Mouse (Mus musculus) thymus, postnatal 4 days (tissue): ENCODE results near the gene 4930402H24Rik.
A peak's percentile ranks its signal among the peaks of the same experiment; 100 is the strongest.

Experiments used
- DNase-seq: peaks from one replicate; pipeline ENCODE4 v3.0.0; 2021

Gene 4930402H24Rik

DNA sequence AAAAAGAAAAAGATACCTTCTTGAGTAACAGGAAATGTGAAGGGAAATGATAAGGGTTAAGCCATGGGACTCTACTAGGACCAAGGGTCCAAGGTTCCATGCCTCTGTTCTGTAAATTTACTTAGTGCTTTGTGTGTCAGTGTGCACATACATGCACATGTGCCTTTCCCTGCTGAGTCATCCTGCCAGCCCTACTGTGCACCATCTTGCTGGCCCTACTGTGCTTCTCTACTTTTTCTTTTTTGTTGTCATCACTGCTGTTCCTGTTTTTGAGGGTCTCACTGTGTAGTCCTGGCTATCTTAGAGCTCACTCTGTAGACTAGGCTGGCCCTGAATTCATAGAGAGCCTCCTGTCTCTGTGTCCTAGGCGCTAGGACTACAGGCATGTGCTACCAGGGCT, 178.5 kb downstream of the 4930402H24Rik start:
- DNase-seq, result no peak

- DNase-seq, result no peak
Measured at GRCm38 (mm10) chr2:130724369-130724768, 181.8 kb downstream of the 4930402H24Rik start.

GRCm38 (mm10) chr2:130717951-130718350, 188.3 kb downstream of the 4930402H24Rik start:
- DNase-seq, result no peak

DNA sequence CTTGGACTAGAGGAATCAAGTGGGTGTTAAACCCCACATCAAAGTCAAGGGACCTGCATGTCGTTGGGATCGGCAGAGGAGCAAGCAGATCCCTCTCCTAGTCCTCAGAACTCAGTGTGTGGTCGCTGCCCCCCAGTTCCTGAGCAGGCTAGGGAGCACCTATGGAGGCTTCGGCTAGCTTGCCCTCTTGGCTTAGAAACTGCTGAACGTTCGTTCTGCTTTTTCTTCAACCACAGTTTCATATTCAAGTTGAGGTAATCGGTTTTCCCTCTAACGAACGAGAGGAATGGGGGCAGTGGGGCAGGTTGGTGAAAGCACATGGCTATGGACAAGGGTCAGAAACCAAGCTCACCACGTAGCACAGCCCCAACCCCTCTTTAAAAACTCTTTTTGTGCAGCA, 199.1 kb downstream of the 4930402H24Rik start:
- no peak for DNase-seq

- DNase-seq, result no peak
Measured at GRCm38 (mm10) chr2:130706602-130707001, 199.6 kb downstream of the 4930402H24Rik start.

DNA sequence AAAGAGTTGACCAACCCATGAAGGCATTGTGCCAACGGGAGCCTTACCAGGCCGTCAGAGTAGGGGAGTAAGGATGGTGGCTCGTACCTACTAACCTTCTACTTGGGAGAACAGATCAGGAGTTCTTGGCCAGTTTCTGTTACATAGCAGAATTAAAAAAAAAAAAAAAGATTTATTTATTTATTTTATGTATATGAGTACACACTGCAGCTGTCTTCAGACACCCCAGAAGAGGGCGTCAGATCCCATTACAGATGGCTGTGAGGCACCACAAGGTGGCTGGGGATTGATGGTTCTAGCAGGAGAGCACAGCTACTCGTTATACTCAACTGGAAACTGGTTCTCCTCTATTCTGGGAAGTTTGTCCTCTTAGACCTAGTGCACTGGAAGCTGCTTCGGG, 201.0 kb downstream of the 4930402H24Rik start:
- no peak for DNase-seq

DNA sequence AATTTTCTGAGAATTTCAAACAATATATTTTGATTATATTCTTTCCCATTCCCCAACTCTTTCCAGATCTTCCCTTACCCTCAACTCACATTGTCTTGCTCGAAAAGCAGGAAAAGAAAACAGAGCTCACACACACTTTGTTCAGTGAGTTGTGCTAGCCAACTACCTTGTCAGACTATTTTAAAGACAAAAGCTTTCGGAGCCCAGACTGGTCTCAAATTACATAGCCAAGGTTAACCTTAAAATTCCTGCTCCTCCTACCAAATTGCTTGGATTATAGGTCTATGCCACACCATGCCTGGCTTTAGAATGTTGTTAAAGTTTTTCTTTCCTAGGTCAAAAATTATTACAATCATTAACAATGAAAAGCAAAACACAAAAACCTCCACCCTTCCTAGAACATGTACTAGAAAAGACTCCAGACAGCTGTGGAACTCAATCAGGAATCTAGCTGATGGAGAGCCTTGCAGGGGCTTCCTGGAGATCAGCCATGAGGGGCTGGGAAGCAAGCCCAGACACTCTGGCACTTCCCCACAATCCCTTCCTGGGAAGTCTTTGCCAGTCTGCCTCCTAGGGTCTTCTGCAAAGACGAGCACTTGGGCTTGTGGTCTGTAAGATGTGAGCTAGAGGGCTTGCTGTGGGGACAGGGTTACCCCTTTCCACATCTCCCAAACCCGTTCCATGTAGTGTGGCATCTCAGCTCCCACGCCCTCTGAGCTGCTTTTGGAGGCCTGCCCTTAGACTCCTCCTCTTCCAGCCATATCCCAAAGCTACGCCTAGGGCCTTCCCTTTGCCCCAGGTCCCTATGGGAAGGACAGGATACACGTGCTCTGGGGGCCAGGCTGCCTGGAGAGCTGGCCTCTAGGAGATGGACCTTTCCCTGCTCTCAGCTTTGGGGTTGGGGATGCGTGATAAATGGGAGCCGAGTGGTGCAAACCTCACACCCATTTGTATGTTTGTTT, 201.9 kb downstream of the 4930402H24Rik start:
- no peak for DNase-seq

- DNase-seq, result no peak
Measured at GRCm38 (mm10) chr2:130697821-130698266, 208.4 kb downstream of the 4930402H24Rik start.

DNA sequence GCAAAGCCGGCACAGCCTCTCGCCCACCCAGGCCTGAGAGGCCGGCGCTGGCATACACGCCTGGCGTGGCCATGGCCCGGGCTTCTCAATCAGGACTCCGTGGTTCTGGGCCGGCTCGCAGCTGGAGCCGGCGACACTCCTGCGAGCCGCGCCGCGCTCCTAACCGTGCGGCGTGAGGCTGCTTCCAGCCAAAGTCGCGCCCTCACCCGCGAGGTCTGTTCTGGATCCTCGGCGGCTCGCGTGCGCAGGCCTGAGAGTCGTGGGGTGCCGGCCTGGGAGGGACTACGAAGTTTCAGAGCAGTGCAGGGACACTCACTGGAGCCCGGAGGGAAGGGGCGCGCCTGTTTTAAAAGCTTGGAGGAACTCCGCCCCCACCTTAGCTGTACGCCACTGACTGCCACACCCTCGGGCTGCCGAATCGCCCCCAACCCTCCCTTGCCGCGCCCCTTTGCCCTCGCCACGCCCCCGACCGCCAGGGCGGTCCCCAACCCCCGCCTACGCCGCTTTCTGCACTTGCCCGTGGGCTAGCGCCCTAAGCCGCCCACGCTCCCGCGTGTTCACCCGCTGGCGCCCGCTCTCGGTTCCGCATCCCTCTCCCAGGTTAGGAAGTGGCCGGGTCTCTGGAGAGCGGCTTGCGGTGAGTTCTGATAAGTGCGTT, 208.9 kb downstream of the 4930402H24Rik start, which contains the start of gene Slc4a11:
TSS of gene Slc4a11 (minus strand) at position 367 of the 658 bp plus-strand sequence.
- peak; percentile 86 for DNase-seq

DNA sequence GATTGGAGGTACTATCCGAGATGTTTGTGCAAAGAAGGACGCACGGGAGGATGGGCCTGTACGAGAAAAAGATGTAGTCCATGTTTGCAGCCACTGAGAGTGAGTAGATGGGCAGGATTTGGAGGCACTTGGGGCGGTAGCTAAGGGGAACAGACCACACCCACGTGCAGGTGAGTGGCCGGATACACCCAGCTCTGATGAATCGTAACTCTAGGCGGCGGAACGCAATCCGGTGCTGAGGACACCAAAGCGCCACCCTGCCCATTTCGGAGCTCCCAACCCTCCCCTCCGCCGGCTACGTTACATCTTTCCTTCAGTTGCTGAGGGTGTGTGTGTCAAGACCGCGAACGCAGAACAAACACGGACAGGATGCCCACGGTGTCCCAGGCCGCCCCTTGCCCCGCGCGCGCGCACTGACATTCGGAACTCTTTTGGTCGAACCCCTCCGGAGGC, 209.5 kb downstream of the 4930402H24Rik start:
- peak; percentile 38 for DNase-seq

GRCm38 (mm10) chr2:130693563-130693962, 212.6 kb downstream of the 4930402H24Rik start:
- no peak for DNase-seq

GRCm38 (mm10) chr2:130689011-130689410, 217.2 kb downstream of the 4930402H24Rik start:
- no peak for DNase-seq

GRCm38 (mm10) chr2:130685426-130685825, 220.8 kb downstream of the 4930402H24Rik start:
- DNase-seq, result no peak

- no peak for DNase-seq
Measured at GRCm38 (mm10) chr2:130681531-130681930, 224.7 kb downstream of the 4930402H24Rik start.

GRCm38 (mm10) chr2:130679899-130680298, 226.3 kb downstream of the 4930402H24Rik start:
- DNase-seq, result no peak

- DNase-seq, result no peak
Measured at GRCm38 (mm10) chr2:130679154-130679553, 227.1 kb downstream of the 4930402H24Rik start.

- DNase-seq, result no peak
Measured at GRCm38 (mm10) chr2:130677211-130677610, 229.0 kb downstream of the 4930402H24Rik start.

DNA sequence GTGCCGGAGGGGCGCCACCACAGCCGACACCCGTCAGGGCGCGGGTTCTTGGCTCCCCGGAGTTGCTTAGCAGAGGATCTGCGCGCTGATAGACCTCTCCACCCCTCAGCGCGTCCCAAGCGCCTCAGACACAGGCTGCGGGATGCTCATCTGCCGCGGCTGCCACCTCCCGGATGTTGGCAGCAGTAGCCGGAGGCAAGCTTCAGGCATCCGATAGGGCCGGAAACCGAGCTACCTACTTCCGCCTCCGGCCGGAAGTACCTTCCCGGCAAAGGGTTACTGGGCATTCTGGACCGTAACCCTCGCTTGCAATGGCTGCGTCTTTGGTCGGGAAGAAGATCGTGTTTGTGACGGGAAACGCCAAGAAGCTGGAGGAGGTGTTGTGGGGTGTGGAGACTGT, 238.6 kb downstream of the 4930402H24Rik start, which contains the start of gene Itpa:
TSS of gene Itpa (plus strand) at position 52 of the 400 bp plus-strand sequence.
- DNase-seq, result peak; percentile 88

- peak; percentile 90 for DNase-seq
Measured at GRCm38 (mm10) chr2:130664102-130664701, 242.0 kb downstream of the 4930402H24Rik start, which contains the start of gene Ddrgk1. TSS of gene Ddrgk1 (minus strand) at chr2:130664659.

DNA sequence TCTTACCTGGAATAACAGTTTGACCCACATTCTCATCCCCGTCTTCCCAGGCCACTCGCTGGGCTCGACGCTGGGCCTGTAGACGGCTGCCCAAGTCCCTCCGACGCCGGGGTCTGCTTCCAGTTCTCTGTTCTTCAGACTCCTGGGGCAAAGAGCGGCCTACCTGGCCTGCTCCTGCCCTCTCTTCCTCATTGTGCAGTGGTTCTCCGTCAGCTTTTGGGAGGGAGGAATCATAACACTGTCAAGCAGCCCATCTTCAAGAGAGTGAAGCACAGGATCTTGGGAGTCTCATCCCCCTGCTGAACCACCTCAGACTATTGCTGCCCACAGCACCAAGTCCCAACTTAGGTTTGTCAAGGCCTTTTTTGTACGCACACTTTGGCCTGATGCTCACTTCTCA, 242.9 kb downstream of the 4930402H24Rik start:
- DNase-seq, result no peak

DNA sequence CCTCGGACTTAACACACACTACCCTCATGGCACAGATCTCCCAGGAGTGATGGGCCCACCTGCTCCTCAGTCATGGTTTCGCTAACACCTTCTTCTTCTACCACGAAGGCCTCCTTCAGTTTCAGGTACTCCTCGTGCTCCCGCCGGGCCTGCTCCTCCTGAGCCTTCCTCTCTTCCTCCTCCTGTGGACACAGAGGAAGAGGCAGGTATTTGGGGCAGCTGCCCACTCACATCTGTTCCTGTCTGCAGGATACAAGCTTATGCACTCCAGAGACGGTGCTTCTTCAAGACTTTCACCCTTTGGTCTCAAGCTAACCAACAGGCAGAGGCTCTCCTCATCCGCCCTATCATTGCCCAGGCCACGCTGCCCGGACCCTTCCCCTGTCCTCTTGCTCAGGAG, 247.7 kb downstream of the 4930402H24Rik start:
- no peak for DNase-seq

DNA sequence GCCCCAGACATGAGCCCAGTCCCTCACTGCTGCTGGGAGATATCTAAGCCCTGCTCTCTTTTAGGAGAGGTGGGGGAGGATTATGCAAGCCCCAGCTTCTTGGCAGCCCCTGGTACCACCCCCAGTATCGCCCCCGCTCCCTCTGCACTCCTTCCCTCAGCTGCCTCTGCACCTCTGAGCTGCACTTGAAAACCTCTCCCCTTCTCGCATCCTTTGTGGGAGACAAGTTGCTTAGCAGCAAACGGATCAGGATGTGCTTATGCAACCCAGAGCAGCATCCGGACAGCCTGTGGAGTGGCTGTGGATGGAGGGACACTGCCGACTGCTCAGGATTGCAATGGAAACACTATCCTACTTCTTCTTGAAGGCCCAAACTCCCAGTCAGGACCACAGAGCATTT, 248.7 kb downstream of the 4930402H24Rik start:
- DNase-seq, result no peak

DNA sequence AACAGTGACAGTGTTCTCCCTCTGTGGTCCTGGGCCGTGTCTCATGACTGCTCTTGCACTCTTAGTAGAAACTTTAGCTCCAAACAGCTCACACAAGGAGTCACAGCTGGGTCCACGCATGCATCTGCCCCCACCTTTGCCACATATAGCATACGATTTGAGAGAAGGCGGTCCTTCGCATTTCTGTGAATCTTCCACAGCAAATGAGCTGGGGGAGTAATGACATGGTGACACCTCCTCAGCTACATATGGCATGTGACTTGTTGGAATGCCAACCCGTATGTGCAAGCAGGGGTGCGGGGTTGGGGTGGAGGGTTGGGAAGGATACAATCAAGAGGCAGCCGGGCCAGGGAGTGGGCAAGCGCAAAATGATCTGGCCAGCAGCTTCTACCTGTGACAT, 249.7 kb downstream of the 4930402H24Rik start:
- no peak for DNase-seq
